Mouse (Mus musculus): ENCODE results near the gene Cdip1.

GRCm38 (mm10) chr16:4767012-4767790 is 22.9 kb downstream of the Cdip1 start:
- TF ChIP-seq CTCF (IDR thresholded peaks at IDR 0.05; ENCODE audit: borderline replicate concordance, insufficient read depth, low read depth, low read length) (no peak), POLR2A (IDR thresholded peaks at IDR 0.05; ENCODE audit: borderline replicate concordance, insufficient read depth, low read length) (no peak)
